Mouse (Mus musculus): ENCODE measurements at regions not wholly inside any gene's neighbourhood (a gene's known extent, or its start where the extent isn't known, plus 50 kb on each side); places are given as distances from the start of the nearest gene placed in this dataset.

- TF ChIP-seq CTCF (IDR thresholded peaks at IDR 0.05; ENCODE audit: borderline replicate concordance, extremely low read depth, insufficient read depth, insufficient read length) (no peak), POLR2A (IDR thresholded peaks at IDR 0.05; ENCODE audit: borderline replicate concordance, extremely low read depth, insufficient read depth, insufficient read length, poor library complexity, severe bottlenecking) (no peak)
Observed at GRCm38 (mm10) chr12:50874024-50874398, 225.1 kb upstream of the Prkd1 start.

All from brain, embryonic 14.5 days (tissue).